Mouse (Mus musculus) liver, postnatal 0 days (tissue): ENCODE results near the gene Fmod.

Experiments
- CTCF ChIP-seq: sonication (generic); IDR thresholded peaks from 2 replicates; pipeline ENCODE4 v1.5.1; 2016; ENCODE audit warnings: antibody characterized with exemption, low read depth
- EP300 ChIP-seq: IDR thresholded peaks from 2 replicates; pipeline ENCODE4 v1.6.1; 2016; ENCODE audit warnings: antibody characterized with exemption, low read depth, mild to moderate bottlenecking

- TF ChIP-seq CTCF, result no peak
- TF ChIP-seq EP300, result no peak
Measured at GRCm38 (mm10) chr1:134042341-134042740, 5.3 kb downstream of the Fmod start.
